Mouse (Mus musculus): ENCODE results near the gene Sirt7. TPM values are rescaled to one million over a fixed set of nuclear protein-coding genes. Genes with fewer than 3 reads are reported as not detected.

Gene Sirt7
- polyA plus RNA-seq, 1 experiment from 2014 or later = 48.2 TPM

DNA sequence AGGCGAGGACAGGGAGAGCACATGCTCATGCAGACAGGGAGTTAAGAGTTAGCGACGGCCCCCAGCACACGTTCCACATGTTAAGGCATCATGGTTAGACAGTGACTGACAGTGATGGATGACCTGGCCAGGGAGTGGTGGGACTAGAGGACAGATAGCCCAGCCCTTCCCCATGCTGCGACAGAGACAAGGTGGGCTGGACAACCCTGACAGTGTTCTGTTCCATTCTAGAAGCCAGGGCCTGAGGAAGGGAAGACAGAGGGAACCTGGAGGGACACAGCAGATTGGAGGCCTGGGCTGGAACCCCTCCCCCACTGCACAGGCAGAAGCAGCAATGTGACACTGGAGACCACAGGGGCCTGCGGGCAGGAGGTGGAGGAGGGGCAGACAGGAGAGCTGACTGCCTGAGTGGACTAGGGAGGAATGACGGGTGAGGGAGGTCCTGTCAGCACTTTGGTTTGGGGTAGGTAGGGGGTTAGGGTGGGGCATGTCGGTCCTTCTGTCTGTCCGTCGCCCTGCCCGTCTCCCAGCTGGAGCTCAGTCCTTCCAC, 46.3 kb downstream of the Sirt7 start:
- ATAC-seq (ENCODE audit: low FRiP score, low read depth) = no peak
- H3K9me3 ChIP-seq = peaks cover 2% of the 10 kb centered on the region; the same call in 1 of the 2 replicates
- H3K36me3 ChIP-seq = peaks cover 31% of the 10 kb centered on the region
- no peak overlapping the region for H3K4me2 ChIP-seq (replicated peaks)
- H3K27ac ChIP-seq (replicated peaks) = peak overlapping the region; percentile 20
- H3K4me3 ChIP-seq = 0 out of 2 replicates have a peak overlapping the region, but pooled peaks have one; percentile 7
- 88% methylated on average over 11 of the region's 11 CpGs for WGBS
- peaks cover 43% of the 10 kb centered on the region for H3K4me1 ChIP-seq
- H3K27me3 ChIP-seq = no peaks in the 10 kb centered on the region
- H3K9ac ChIP-seq (replicated peaks) = no peak overlapping the region; the same call in 1 of the 2 replicates

DNA sequence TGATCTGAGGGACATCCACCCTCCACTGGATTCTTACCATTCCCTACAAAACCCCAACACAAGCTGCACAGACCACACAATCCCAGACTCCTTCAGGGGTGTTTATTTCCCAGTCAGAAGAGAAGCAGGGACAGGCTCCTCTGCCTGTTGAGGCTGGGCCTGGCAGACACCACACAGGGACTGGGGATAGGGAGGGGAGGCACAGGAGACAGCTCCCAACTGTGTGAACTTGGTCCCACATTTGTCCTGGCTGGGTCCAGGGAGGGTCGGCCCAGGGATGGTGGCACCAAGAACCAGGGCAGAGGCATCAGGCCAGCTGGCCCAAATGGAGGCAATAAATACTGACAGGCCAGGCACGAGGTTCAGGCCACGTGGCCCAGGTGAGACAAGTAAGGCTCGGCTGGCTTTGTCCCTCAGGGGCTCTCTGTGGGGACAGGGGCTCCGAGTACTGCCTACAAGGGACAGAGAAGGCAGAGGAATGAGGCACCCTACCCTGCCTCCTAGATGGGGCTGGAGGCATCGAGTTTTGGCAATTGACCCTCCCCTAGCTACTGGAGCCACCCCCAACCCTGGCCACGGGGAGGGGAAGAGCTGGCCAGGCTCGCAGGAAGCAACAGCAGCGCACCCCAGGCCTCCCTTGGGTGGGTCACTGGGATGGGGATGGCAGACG, 46.9 kb downstream of the Sirt7 start:
- no peaks in the 10 kb centered on the region for H3K9me3 ChIP-seq
- no peak overlapping the region for H3K4me2 ChIP-seq (replicated peaks)
- peak overlapping the region; percentile 20 for H3K27ac ChIP-seq (replicated peaks)
- peaks cover 44% of the 10 kb centered on the region for H3K4me1 ChIP-seq
- H3K4me3 ChIP-seq = 0 out of 2 replicates have a peak overlapping the region, but pooled peaks have one; percentile 7
- H3K9ac ChIP-seq (replicated peaks) = no peak overlapping the region
- 91% methylated on average over 10 of the region's 10 CpGs for WGBS
- ATAC-seq (ENCODE audit: low FRiP score, low read depth) = no peak
- no peaks in the 10 kb centered on the region for H3K27me3 ChIP-seq
- peaks cover 27% of the 10 kb centered on the region for H3K36me3 ChIP-seq

DNA sequence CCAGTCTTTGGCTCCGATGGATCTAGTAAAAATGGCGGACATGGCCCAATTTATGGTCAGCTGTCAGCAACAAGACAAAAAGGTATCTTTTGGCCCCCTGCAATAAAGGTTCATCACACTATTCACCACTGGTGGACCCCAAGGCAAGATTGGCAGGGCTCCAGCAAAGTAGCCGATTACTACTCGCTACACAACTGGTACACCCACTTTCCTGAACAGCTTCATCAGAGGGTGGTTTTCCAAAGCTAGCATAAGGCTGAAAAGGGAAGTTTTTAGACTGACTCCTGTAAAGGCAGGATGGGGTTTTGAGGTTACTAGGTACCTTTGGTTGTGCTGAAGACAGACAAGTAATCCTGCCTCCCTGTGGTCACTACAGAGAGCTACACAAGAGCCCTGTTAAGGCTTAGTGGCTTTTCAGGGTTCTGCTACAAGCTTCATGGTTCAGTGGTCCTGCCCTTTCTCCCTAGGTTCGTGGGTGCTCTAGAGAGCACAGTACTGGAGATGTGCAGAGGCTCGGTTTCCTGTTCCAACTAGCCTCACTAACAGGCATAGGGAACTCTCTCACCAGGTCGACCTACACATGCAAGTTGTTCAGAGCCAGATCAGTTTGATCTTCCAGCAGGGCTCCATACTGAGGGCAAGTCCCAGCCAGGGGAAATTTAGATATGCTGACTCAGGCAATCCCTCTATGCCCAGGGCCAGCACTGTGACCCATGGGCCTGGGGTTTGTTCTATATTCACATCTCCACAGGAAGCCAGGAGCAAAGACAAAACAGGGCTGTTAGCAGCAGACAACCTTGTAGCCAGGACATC, 47.6 kb downstream of the Sirt7 start:
- Histone ChIP-seq H3K4me2 (replicated peaks) (no peak overlapping the region), H3K36me3 (peaks cover 27% of the 10 kb centered on the region), H3K9me3 (no peaks in the 10 kb centered on the region), H3K9ac (replicated peaks) (no peak overlapping the region), H3K27ac (replicated peaks) (no peak overlapping the region), H3K4me3 (no peak overlapping the region), H3K4me1 (peaks cover 42% of the 10 kb centered on the region), H3K27me3 (no peaks in the 10 kb centered on the region)
- no peak for ATAC-seq (ENCODE audit: low FRiP score, low read depth)
- WGBS = 83% methylated on average over 7 of the region's 7 CpGs

DNA sequence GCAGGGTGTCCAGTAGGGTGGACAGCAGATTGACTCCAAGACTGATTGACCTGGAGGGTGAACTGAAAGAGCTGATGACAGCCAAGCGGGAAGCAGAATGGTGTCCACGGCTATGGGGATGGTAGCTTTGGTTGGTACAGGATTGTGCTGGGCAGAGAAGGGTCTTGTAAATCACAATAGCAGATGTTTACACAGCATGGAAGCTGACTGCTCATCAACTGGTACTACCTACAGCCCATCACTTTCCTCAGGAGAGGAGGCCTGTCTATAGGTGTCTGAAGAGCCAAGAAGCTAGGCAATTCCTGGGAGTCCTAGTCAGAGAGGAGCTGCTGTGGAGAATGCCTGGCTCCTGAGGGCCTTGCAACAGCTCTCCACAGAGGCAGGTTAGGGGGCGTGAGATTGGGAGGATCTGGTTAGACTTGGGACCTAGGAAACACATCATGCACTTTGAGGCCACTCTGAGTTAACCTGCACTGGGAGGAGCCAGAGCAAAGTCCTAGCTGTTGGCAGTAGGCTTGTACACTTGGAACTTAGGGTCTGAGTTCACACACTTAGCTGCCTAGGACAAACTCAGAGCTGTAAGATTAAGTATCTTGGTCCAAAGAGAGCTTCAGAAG, 48.6 kb downstream of the Sirt7 start:
- no peak overlapping the region for H3K27ac ChIP-seq (replicated peaks)
- no peak overlapping the region for H3K9ac ChIP-seq (replicated peaks)
- no peak for ATAC-seq (ENCODE audit: low FRiP score, low read depth)
- no peak overlapping the region for H3K4me3 ChIP-seq
- peaks cover 39% of the 10 kb centered on the region for H3K4me1 ChIP-seq
- H3K36me3 ChIP-seq = peaks cover 28% of the 10 kb centered on the region
- H3K9me3 ChIP-seq = no peaks in the 10 kb centered on the region
- 88% methylated on average over 3 of the region's 3 CpGs for WGBS
- no peak overlapping the region for H3K4me2 ChIP-seq (replicated peaks)
- no peaks in the 10 kb centered on the region for H3K27me3 ChIP-seq

DNA sequence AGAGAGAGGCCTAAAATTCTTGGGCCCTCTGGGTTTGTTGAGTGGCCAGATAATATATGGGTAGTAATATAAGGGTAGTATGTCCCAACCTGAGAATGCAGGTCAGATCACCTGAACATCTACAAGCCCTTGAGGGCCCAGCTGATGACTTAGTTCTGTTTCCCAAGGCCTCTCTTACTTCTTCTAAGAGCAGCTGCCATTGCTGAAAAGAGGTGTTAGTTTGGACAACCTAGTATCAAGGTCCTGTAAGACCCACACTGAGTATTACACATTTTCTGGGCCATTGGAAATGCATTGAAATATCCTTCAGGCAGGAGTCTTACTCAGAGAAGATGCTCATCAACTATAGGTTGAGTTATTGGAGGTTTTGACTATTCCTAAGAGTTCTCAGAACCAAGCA, 49.1 kb downstream of the Sirt7 start:
- no peak for ATAC-seq (ENCODE audit: low FRiP score, low read depth)
- H3K27ac ChIP-seq (replicated peaks) = no peak overlapping the region
- no peak overlapping the region for H3K9ac ChIP-seq (replicated peaks)

DNA sequence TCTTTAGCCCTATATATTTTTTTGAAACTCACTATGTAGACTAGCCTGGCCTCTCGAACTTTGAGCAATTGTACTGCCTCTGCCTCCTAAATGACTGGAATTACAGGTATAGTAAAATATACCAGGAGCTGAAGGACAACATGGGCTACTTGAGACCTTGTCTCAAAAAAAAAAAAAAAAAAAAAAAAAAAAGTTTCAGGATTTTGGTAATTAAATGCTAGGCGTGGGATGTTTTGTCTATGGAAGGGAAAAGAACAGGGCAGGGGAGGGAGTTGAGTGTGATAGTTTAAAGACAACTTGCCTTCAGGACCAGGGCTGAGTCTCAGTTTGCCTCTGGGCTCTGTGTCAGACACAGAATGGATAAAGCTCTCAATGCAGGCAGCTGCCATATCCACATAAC, 50.0 kb downstream of the Sirt7 start:
- Histone ChIP-seq H3K4me1 (peaks cover 40% of the 10 kb centered on the region), H3K36me3 (peaks cover 42% of the 10 kb centered on the region), H3K27me3 (no peaks in the 10 kb centered on the region), H3K4me3 (no peak overlapping the region), H3K9me3 (no peaks in the 10 kb centered on the region), H3K27ac (replicated peaks) (no peak overlapping the region), H3K9ac (replicated peaks) (no peak overlapping the region), H3K4me2 (replicated peaks) (no peak overlapping the region)
- 89% methylated on average over 2 of the region's 2 CpGs for WGBS
- no peak for ATAC-seq (ENCODE audit: low FRiP score, low read depth)

More for the DNA sequence above, 49.1 kb downstream of the Sirt7 start:
- H3K4me2 ChIP-seq (replicated peaks) = no peak overlapping the region
- H3K36me3 ChIP-seq = peaks cover 33% of the 10 kb centered on the region
- no peak overlapping the region for H3K4me3 ChIP-seq
- H3K27me3 ChIP-seq = no peaks in the 10 kb centered on the region
- peaks cover 45% of the 10 kb centered on the region for H3K4me1 ChIP-seq
- H3K9me3 ChIP-seq = no peaks in the 10 kb centered on the region

DNA sequence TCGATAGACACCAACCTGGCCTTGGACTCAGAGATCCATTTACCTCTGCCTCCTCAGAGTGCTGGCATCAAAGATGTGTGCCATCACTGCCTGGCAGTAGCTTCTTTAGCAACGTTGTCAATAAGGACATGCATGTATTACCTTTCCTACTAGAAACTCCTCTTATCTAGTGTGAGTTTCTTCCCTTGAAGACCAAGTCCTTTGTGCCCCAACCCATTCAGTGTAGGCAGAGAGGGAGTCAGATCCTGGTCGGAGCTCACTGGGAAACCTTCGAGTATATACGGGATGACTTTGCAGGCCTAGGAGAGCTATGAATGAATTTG, 50.8 kb downstream of the Sirt7 start:
- Histone ChIP-seq H3K4me2 (replicated peaks) (peak overlapping the region; percentile 83), H3K27ac (replicated peaks) (no peak overlapping the region), H3K4me3 (peak overlapping the region; percentile 91), H3K27me3 (no peaks in the 10 kb centered on the region), H3K4me1 (peaks cover 32% of the 10 kb centered on the region), H3K36me3 (peaks cover 44% of the 10 kb centered on the region), H3K9ac (replicated peaks) (peak overlapping the region; percentile 80), H3K9me3 (no peaks in the 10 kb centered on the region)
- no peak for ATAC-seq (ENCODE audit: low FRiP score, low read depth)
- 49% methylated on average over 5 of the region's 5 CpGs for WGBS

DNA sequence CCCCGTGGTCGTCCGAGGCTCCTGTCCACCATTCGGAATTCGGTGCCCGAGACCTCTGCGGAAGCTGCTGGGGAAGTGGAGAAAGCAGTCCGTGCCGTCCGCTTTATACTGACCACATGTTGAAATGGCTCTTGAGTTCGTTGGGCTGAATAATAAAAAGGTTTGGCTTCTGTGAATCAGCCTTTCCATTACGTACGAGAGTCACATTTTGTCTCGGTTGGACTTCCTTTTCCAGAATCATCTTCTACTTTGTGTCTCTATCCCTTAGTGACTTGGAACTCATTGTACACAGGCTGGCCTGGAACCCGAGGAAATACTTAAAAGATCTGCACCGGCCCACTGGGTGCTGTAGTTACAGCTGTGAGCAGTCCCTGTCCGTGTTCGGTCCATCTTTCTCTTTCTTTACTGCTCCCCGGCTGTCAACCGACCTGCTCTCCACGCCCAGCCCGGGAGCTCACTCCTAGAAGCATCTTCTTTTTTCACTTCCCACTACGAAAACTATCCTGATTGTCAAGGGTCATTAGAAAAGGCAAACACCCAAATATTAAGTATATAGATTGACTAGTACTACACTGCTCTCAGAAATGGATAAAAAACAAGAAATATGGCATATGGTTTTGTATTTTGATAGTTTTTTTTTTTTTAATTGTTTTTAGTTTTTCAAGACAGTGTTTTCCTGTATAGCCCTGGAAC, 51.3 kb downstream of the Sirt7 start:
- peaks cover 28% of the 10 kb centered on the region for H3K4me1 ChIP-seq
- H3K36me3 ChIP-seq = peaks cover 43% of the 10 kb centered on the region
- ATAC-seq (ENCODE audit: low FRiP score, low read depth) = peak; percentile 7; the same call in 1 of the 2 replicates
- H3K9me3 ChIP-seq = no peaks in the 10 kb centered on the region
- no peaks in the 10 kb centered on the region for H3K27me3 ChIP-seq
- peak overlapping the region; percentile 83 for H3K4me2 ChIP-seq (replicated peaks)
- peak overlapping the region; percentile 91 for H3K4me3 ChIP-seq
- WGBS = under 1% methylated on average over 23 of the region's 23 CpGs
- H3K27ac ChIP-seq (replicated peaks) = peak overlapping the region; percentile 93
- peak overlapping the region; percentile 80 for H3K9ac ChIP-seq (replicated peaks)

DNA sequence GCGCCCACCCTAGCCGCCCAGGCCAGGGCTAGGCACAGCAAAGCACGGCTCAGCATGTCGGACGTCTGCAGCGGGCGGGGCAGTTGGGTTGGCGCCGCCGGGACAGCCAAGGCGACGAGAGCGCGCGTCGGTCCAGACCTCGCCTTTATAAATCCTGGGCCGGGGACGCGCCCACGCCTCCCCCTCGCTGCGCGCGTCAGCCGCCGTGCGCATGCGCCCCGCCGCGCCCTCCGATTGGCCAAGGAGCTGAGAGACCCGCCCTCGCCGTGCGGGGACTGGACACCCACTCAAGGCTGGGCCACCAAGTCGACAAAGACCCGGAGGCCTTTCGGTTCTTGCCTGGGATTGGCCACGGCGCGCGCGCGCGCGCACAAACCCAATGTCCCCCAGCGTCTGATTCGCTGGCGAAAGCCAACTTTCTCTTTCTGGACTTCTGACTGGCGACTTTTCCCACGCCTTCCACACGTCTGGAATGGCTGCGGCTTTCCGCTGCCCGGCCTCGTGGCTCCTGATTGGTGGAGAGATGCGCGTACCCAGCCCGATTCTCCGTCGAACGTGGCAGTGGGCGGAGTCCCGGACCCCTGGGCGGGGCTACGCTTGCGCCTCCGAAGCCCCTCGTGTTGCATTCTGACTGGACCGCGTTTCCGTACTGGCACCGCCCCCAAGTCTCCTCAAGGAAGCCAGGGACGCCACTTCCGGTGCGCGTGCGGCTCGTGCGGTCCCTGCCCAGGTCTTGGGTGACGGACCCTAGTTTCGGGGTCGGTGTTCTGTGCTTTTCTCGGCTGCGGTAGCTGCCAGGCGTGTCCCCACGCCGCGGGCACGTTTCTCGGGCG, 52.1 kb downstream of the Sirt7 start, which contains the start of gene P4hb:
TSS of gene P4hb (minus strand) at position 502 of the 833 bp plus-strand sequence.
- under 1% methylated on average over 94 of the region's 94 CpGs for WGBS

DNA sequence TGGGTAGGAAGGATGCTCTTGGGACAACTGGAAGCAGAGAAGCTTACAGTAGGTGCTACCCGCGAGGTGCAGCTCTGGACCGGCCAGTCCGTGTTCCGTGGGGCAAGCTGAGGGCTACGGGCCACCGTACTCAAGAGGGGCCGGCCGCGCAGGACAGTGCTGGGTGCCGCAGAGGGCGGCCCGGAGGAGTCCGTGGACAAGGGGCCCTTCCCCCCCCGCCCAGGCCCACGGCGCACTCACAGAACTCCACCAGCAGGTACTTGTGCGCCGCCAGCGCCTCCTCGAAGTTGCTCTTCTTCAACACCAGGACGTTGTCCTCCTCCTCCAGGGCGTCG, 52.7 kb downstream of the Sirt7 start:
- H3K4me1 ChIP-seq = peaks cover 24% of the 10 kb centered on the region
- H3K4me3 ChIP-seq = peak overlapping the region; percentile 91
- H3K9me3 ChIP-seq = no peaks in the 10 kb centered on the region
- peak overlapping the region; percentile 93 for H3K27ac ChIP-seq (replicated peaks)
- peak; percentile 53 for ATAC-seq (ENCODE audit: low FRiP score, low read depth)
- no peaks in the 10 kb centered on the region for H3K27me3 ChIP-seq
- H3K36me3 ChIP-seq = peaks cover 43% of the 10 kb centered on the region
- peak overlapping the region; percentile 83 for H3K4me2 ChIP-seq (replicated peaks)
- H3K9ac ChIP-seq (replicated peaks) = peak overlapping the region; percentile 90
- WGBS = 0% methylated on average over 24 of the region's 24 CpGs

More for the DNA sequence above, 52.1 kb downstream of the Sirt7 start, which contains the start of gene P4hb:
- Histone ChIP-seq H3K36me3 (peaks cover 43% of the 10 kb centered on the region), H3K4me3 (peak within 1 kb of the TSS; percentile 91), H3K9ac (replicated peaks) (peak within 1 kb of the TSS; percentile 90), H3K4me1 (peaks cover 24% of the 10 kb centered on the region), H3K4me2 (replicated peaks) (peak within 1 kb of the TSS; percentile 83), H3K9me3 (no peaks in the 10 kb centered on the region), H3K27me3 (no peaks in the 10 kb centered on the region), H3K27ac (replicated peaks) (peak within 1 kb of the TSS; percentile 93)
- peak; percentile 97 for ATAC-seq (ENCODE audit: low FRiP score, low read depth)

Measured in midbrain, embryonic 12.5 days (tissue).